Mouse (Mus musculus) neural tube, embryonic 11.5 days (tissue): Measurements from ENCODE around the gene Macrod2. TPM values are rescaled to one million over a fixed set of nuclear protein-coding genes. Genes with fewer than 3 reads are reported as not detected.

Source experiments
- ATAC-seq: fragments of 200-750 bp; cut with Nextera tagmentation; 2 replicates; pipeline ENCODE4 v1.8.0; 2017; ENCODE audit warnings: moderate number of reproducible peaks, mild to moderate bottlenecking, moderate TSS enrichment, moderate library complexity; ENCODE audit not compliant: insufficient read depth, low FRiP score, low TSS enrichment
- DNase-seq: peaks from one replicate; pipeline ENCODE4 v3.0.0-alpha.2; 2015; ENCODE audit warnings: low spot score
- H3K27ac ChIP-seq: fragments of 300-500 bp; sonication (generic); 2 replicates; pipeline ENCODE4 v1.5.1; 2014; ENCODE audit warnings: low read depth, mild to moderate bottlenecking, low read length
- H3K27me3 ChIP-seq: fragments of 300-500 bp; sonication (generic); 2 replicates; pipeline ENCODE4 v1.6.1; 2014; ENCODE audit warnings: mild to moderate bottlenecking, low read length, mixed read lengths; ENCODE audit not compliant: control insufficient read depth, insufficient read depth
- H3K36me3 ChIP-seq: fragments of 300-500 bp; sonication (generic); 2 replicates; pipeline ENCODE4 v1.6.1; 2014; ENCODE audit warnings: mild to moderate bottlenecking, low read length, moderate library complexity, mixed read lengths; ENCODE audit not compliant: control insufficient read depth, insufficient read depth
- H3K4me1 ChIP-seq: fragments of 300-500 bp; sonication (generic); 2 replicates; pipeline ENCODE4 v1.6.1; 2014; ENCODE audit warnings: low read length, mixed read lengths; ENCODE audit not compliant: control insufficient read depth, insufficient read depth
- H3K4me2 ChIP-seq: fragments of 300-500 bp; sonication (generic); 2 replicates; pipeline ENCODE4 v1.6.1; 2014; ENCODE audit warnings: low read depth, mild to moderate bottlenecking, moderate library complexity
- H3K4me3 ChIP-seq: fragments of 300-500 bp; sonication (generic); 2 replicates; pipeline ENCODE4 v1.5.1; 2014; ENCODE audit warnings: low read depth, low read length
- H3K9ac ChIP-seq: fragments of 300-500 bp; sonication (generic); 2 replicates; pipeline ENCODE4 v1.6.1; 2014; ENCODE audit warnings: mild to moderate bottlenecking, low read length
- H3K9me3 ChIP-seq: fragments of 300-500 bp; sonication (generic); 2 replicates; pipeline ENCODE4 v1.6.1; 2016; ENCODE audit warnings: low read length; ENCODE audit not compliant: control insufficient read depth
- WGBS: fragments of 180-500 bp; shearing (Covaris S2); extraction: QIAGEN DNeasy Blood & Tissue Kit; methylation state at CpG from one replicate; pipeline ENCODE4 v1.1.7; 2014; 5-methylcytosine and 5-hydroxymethylcytosine counted together
- polyA plus RNA-seq: library from polyadenylated mRNA; unstranded; fragments of >200 nt; fragmentation: Nextera tagmentation; extraction: Ambion mirVana; gene quantifications from 2 replicates; pipeline ENCODE4 v1.2.1, GENCODE M21; 2014

The Macrod2 gene
- polyA plus RNA-seq, 1 experiment from 2014 or later = 46.0 TPM

GRCm38 (mm10) chr2:141700759-141701452 is 1305.8 kb downstream of the Macrod2 start:
- H3K36me3 ChIP-seq = no peaks in the 10 kb centered on the region
- no peaks in the 10 kb centered on the region for H3K9me3 ChIP-seq
- no peak for DNase-seq
- H3K4me2 ChIP-seq = no peak overlapping the region
- no peaks in the 10 kb centered on the region for H3K27me3 ChIP-seq
- H3K9ac ChIP-seq = no peak overlapping the region
- no peak overlapping the region for H3K27ac ChIP-seq
- H3K4me3 ChIP-seq = no peak overlapping the region
- no peak for ATAC-seq
- no peaks in the 10 kb centered on the region for H3K4me1 ChIP-seq
- WGBS = 54% methylated on average over 7 of the region's 7 CpGs

DNA sequence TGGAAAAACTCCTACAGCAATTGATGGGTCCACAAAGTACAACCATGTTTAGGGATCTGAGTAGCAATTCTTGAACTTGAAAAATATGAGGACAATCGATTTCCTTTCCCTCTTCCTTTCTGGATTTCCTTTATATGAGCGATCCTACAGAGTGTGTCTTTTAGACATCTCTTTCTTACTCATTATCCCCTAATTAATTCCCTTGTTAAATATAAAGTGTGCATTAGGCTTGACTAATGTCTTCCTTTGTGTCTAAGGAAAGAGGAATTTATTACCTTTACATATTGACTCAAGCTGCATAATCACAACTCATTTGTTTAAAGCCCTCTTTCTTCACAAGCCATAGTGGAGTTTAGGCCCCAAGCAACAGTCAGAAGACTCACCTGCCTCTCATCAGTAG is 1316.7 kb downstream of the Macrod2 start:
- ATAC-seq (no peak), DNase-seq (no peak)
- H3K27me3 ChIP-seq = no peaks in the 10 kb centered on the region
- no peak overlapping the region for H3K27ac ChIP-seq
- no peak overlapping the region for H3K9ac ChIP-seq
- no peaks in the 10 kb centered on the region for H3K9me3 ChIP-seq
- H3K36me3 ChIP-seq = no peaks in the 10 kb centered on the region
- H3K4me3 ChIP-seq = no peak overlapping the region
- H3K4me2 ChIP-seq = no peak overlapping the region
- H3K4me1 ChIP-seq = no peaks in the 10 kb centered on the region
- 67% methylated on average over 2 of the region's 2 CpGs for WGBS

DNA sequence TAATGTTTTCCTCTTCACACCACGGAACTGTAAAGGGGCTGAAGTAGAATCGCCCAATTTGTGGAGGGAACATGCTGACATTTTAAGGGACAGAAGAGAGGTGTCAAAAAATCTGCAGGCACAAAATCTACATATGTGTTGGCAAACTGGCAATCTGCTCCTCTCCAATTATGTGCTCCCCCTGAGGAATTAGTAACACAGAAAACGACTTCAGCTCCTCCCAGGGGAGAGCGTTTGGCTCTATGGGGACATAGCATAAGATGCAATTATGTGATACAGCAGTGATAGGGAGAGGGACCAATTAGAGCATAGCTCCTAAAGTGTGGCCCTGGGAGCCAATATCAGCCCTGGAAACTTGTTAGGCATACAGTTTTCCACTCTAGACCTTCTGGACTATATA is 1317.2 kb downstream of the Macrod2 start:
- WGBS = 71% methylated on average over 4 of the region's 4 CpGs
- Histone ChIP-seq H3K4me1 (no peaks in the 10 kb centered on the region), H3K9me3 (no peaks in the 10 kb centered on the region), H3K4me3 (no peak overlapping the region), H3K9ac (no peak overlapping the region), H3K36me3 (no peaks in the 10 kb centered on the region), H3K27ac (no peak overlapping the region), H3K4me2 (no peak overlapping the region), H3K27me3 (no peaks in the 10 kb centered on the region)
- ATAC-seq (no peak), DNase-seq (no peak)

DNA sequence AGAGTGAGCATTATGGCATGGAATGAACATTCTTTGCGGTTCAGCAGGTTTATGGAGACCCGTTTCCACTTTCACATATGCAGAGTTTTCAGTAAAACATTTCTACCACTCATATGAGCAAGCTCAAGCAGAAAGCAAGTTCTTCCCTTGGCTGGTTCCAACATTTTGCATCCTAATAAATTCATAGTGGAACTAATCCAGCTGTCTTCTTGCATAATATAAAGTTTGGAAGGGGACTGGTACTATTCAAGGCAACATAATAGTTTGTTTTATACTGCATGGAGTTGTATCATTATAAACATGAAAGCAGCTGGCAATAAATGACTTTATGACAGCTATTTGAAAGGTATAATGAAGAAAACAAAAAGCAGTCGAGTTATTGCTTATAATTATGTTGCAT is 1320.0 kb downstream of the Macrod2 start:
- no peak for DNase-seq
- Histone ChIP-seq H3K9ac (no peak overlapping the region), H3K27ac (no peak overlapping the region), H3K4me2 (no peak overlapping the region), H3K4me1 (no peaks in the 10 kb centered on the region), H3K4me3 (no peak overlapping the region), H3K27me3 (no peaks in the 10 kb centered on the region), H3K36me3 (no peaks in the 10 kb centered on the region), H3K9me3 (no peaks in the 10 kb centered on the region)
- 79% methylated on average over 3 of the region's 3 CpGs for WGBS
- ATAC-seq = no peak

- no peaks in the 10 kb centered on the region for H3K4me1 ChIP-seq
- H3K4me3 ChIP-seq = no peak overlapping the region
- 84% methylated on average over 3 of the region's 3 CpGs for WGBS
- ATAC-seq (no peak), DNase-seq (no peak)
- H3K27ac ChIP-seq = no peak overlapping the region
- no peak overlapping the region for H3K9ac ChIP-seq
- H3K4me2 ChIP-seq = no peak overlapping the region
- H3K27me3 ChIP-seq = no peaks in the 10 kb centered on the region
- H3K36me3 ChIP-seq = no peaks in the 10 kb centered on the region
- no peaks in the 10 kb centered on the region for H3K9me3 ChIP-seq
Measured at GRCm38 (mm10) chr2:141722531-141722930, 1327.4 kb downstream of the Macrod2 start.

DNA sequence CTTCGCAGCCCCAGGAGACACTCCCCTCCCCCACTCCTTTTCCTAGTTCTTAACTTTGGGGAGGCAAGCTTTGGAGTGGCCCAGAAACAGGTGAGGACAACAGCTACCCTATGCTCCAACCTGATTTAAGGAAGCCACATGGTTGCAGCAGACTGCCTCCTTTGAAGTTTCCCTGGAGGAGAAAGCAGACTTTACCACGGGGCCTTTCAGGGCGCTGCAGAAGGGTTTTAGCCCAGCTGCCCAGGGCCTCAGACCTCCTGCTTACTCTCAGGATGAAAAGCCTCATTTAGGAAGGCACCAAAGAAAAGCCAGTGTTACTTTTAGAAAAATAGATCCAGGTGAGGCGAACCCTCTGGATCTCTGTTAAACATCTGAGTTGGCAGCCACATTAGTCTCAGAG is 1333.9 kb downstream of the Macrod2 start:
- Histone ChIP-seq H3K27me3 (no peaks in the 10 kb centered on the region), H3K4me2 (no peak overlapping the region), H3K27ac (no peak overlapping the region), H3K4me1 (no peaks in the 10 kb centered on the region), H3K9me3 (no peaks in the 10 kb centered on the region), H3K36me3 (no peaks in the 10 kb centered on the region), H3K9ac (no peak overlapping the region), H3K4me3 (no peak overlapping the region)
- 57% methylated on average over 4 of the region's 4 CpGs for WGBS
- DNase-seq = no peak
- ATAC-seq = no peak

DNA sequence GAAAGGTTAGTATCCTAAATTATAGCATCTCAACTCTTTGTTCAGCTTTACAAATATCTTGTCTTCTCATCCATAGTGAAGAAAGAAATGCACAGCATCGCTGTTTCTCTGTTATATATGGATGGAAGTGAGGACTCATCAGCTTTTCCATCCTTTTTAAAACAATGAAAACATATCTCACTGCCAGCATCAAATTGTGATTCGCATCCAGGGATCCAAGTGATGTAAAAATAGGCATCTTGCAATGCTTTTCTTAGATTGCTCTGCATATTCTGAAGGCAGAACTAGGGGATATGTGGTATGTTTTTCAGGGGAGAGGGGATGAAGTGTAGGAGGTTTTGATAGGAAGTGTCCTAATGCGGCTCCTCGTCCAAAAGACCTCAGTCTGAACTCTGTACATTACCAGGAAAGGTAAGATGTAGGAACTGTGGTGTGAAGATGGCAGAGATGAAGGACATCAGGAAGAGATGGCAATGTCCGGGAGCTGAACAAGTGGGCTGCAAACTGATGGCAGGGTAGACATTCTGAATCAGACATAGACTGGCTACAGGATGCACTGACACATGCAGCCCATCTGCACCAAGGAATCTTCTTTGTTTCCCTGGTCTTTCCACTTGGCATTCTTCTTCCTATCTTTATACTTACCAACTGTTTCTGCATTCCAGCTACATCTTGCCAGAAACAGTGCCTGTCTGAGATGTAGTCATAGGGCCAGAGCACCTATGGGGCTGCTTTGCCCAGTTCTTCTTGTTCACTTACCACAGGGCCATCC is 1341.8 kb downstream of the Macrod2 start:
- 90% methylated on average over 5 of the region's 5 CpGs for WGBS
- Histone ChIP-seq H3K36me3 (no peaks in the 10 kb centered on the region), H3K4me3 (no peak overlapping the region), H3K27ac (no peak overlapping the region), H3K9me3 (no peaks in the 10 kb centered on the region), H3K4me1 (no peaks in the 10 kb centered on the region), H3K4me2 (no peak overlapping the region), H3K9ac (no peak overlapping the region), H3K27me3 (no peaks in the 10 kb centered on the region)
- no peak for DNase-seq
- no peak for ATAC-seq

DNA sequence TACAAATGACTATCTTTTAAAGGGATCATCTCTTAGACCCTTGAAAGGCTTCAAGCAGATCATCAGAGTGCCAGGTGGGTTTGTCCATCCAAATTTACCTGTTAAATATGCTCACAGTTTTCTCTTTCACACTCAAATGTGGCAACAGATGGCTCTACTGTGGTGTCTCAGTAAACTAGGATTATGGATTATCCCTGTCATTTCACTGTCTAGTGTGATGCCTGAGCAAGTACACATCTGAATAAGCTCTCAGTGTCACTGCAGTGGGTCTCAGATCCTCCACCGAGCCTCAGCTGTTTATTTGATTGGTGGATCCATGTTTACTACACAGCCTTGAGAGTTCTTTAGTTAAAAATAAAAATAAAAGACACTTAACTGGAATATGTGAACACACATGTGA is 1343.6 kb downstream of the Macrod2 start:
- Histone ChIP-seq H3K4me1 (no peaks in the 10 kb centered on the region), H3K4me2 (no peak overlapping the region), H3K27ac (no peak overlapping the region), H3K27me3 (no peaks in the 10 kb centered on the region), H3K9ac (no peak overlapping the region), H3K9me3 (no peaks in the 10 kb centered on the region), H3K4me3 (no peak overlapping the region), H3K36me3 (no peaks in the 10 kb centered on the region)
- WGBS = 79% methylated on average over 1 of the region's 1 CpGs
- DNase-seq (no peak), ATAC-seq (no peak)

- 55% methylated on average over 5 of the region's 5 CpGs for WGBS
- Histone ChIP-seq H3K9ac (no peak overlapping the region), H3K4me2 (no peak overlapping the region), H3K4me3 (no peak overlapping the region), H3K9me3 (no peaks in the 10 kb centered on the region), H3K4me1 (no peaks in the 10 kb centered on the region), H3K36me3 (no peaks in the 10 kb centered on the region), H3K27me3 (no peaks in the 10 kb centered on the region), H3K27ac (no peak overlapping the region)
- DNase-seq (peak; percentile 39), ATAC-seq (no peak)
Measured at GRCm38 (mm10) chr2:141740318-141740717, 1345.2 kb downstream of the Macrod2 start.
